Mouse (Mus musculus) limb, embryonic 14.5 days (tissue): Measurements from ENCODE around the gene Mpzl1. TPM values are rescaled to one million over a fixed set of nuclear protein-coding genes. Genes with fewer than 3 reads are reported as not detected.

Experiments used
- ATAC-seq: fragments of 200-750 bp; cut with Nextera tagmentation; 2 replicates; pipeline ENCODE4 v1.8.0; 2017; ENCODE audit warnings: low read depth, moderate number of reproducible peaks, moderate TSS enrichment; ENCODE audit not compliant: low FRiP score
- DNase-seq: peaks from one replicate; pipeline ENCODE4 v3.0.0-alpha.2; 2015; ENCODE audit warnings: low spot score
- H3K27ac ChIP-seq: fragments of 300-500 bp; sonication (generic); replicated peaks from 2 replicates; pipeline ENCODE4 v1.5.1; 2014; ENCODE audit warnings: low read depth, mild to moderate bottlenecking, low read length, moderate library complexity, mixed read lengths
- H3K27me3 ChIP-seq: fragments of 300-500 bp; sonication (generic); 2 replicates; pipeline ENCODE4 v1.6.1; 2014; ENCODE audit warnings: low read length, mixed read lengths; ENCODE audit not compliant: control insufficient read depth, insufficient read depth
- H3K36me3 ChIP-seq: fragments of 300-500 bp; sonication (generic); 2 replicates; pipeline ENCODE4 v1.6.1; 2014; ENCODE audit warnings: mild to moderate bottlenecking, low read length, moderate library complexity, mixed read lengths; ENCODE audit not compliant: control insufficient read depth, insufficient read depth
- H3K4me1 ChIP-seq: fragments of 300-500 bp; sonication (generic); 2 replicates; pipeline ENCODE4 v1.6.1; 2014; ENCODE audit warnings: antibody characterized with exemption, low read length, mixed read lengths; ENCODE audit not compliant: control insufficient read depth, insufficient read depth
- H3K4me2 ChIP-seq: fragments of 300-500 bp; sonication (generic); replicated peaks from 2 replicates; pipeline ENCODE4 v1.6.1; 2014; ENCODE audit warnings: low read depth, mild to moderate bottlenecking, low read length, moderate library complexity; ENCODE audit not compliant: severe bottlenecking
- H3K4me3 ChIP-seq: fragments of 300-500 bp; sonication (generic); replicated peaks from 2 replicates; pipeline ENCODE4 v1.5.1; 2014; ENCODE audit warnings: low read length
- H3K9ac ChIP-seq: fragments of 300-500 bp; sonication (generic); 2 replicates; pipeline ENCODE4 v1.6.1; 2014; ENCODE audit warnings: mild to moderate bottlenecking, low read depth, low read length, moderate library complexity; ENCODE audit not compliant: severe bottlenecking
- H3K9me3 ChIP-seq: fragments of 300-500 bp; sonication (generic); 2 replicates; pipeline ENCODE4 v1.6.1; 2016; ENCODE audit warnings: low read length; ENCODE audit not compliant: control insufficient read depth
- POLR2A ChIP-seq: fragments of 200-500 bp; IDR thresholded peaks from 2 replicates; pipeline ENCODE4 v1.8.0; 2012; ENCODE audit warnings: inconsistent platforms, mild to moderate bottlenecking, moderate library complexity, borderline replicate concordance; ENCODE audit not compliant: insufficient read depth, insufficient read length; ENCODE audit errors: extremely low read depth
- WGBS: fragments of 180-500 bp; shearing (Covaris S2); extraction: QIAGEN DNeasy Blood & Tissue Kit; methylation state at CpG from one replicate; pipeline ENCODE4 v1.1.7; 2014; 5-methylcytosine and 5-hydroxymethylcytosine counted together
- polyA plus RNA-seq, 2 experiments: library from polyadenylated mRNA; depleted of rRNA in 1 of 2; stranded (reverse) in 1 of 2; unstranded in 1 of 2; fragments of >200 nt; fragmentation: Nextera tagmentation in 1 of 2; extraction: Ambion mirVana in 1 of 2; gene quantifications; 2 replicates each; pipeline versions ENCODE4 v1.2.1 to v1.2.3; 2012 to 2014

Gene Mpzl1
- polyA plus RNA-seq, 2 experiments, result 192 to 196 TPM

DNA sequence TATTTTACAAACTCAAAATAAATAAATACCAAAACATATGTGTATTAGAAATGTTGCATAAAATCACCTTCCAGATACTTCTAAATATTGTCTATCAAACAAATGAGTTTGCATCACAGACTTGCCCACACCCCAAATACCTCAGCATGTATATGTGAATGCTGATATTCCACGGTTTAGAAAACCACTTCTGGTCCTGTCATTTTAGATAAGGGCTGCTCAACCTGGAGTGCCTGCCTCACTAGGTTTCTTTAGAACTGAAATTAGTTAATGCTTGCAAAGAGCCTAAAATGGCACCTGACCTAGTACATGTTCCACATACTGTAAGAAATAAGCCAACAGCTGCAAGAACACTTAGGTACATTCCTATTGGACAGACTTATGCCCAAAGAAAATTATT lies 5.7 kb downstream of the Mpzl1 start:
- Histone ChIP-seq H3K4me1 (peaks cover 8% of the 10 kb centered on the region), H3K36me3 (no peaks in the 10 kb centered on the region; the same call in 1 of the 2 replicates), H3K27ac (no peak overlapping the region), H3K9ac (no peak overlapping the region), H3K4me3 (no peak overlapping the region), H3K4me2 (no peak overlapping the region), H3K9me3 (no peaks in the 10 kb centered on the region), H3K27me3 (no peaks in the 10 kb centered on the region)
- ATAC-seq (no peak), DNase-seq (no peak)
- 92% methylated on average over 1 of the region's 1 CpGs for WGBS
- no peak for TF ChIP-seq POLR2A

DNA sequence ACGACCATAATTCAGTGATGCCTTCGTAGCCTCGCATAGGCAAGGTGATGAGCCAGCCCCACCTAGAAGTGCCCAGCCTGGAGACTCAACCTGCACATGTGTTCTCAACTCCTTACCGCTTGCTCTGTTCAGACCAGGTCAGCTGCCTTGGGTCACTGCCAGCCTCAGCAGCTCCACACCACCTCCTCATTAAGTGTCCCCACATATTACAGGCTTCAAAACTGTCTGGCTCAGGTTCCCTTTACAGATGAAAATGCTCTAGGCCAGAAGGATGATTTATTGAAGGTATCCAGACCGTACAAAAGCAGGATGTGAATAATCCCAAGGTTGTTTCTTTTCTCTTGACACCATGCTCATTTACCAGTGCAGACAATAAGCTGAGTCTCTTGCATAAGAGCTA lies 8.4 kb downstream of the Mpzl1 start:
- ATAC-seq (no peak), DNase-seq (no peak)
- TF ChIP-seq POLR2A, result no peak
- H3K4me1 ChIP-seq, result peaks cover 8% of the 10 kb centered on the region
- H3K27me3 ChIP-seq, result no peaks in the 10 kb centered on the region
- 64% methylated on average over 5 of the region's 5 CpGs for WGBS
- H3K27ac ChIP-seq, result no peak overlapping the region
- H3K4me3 ChIP-seq, result no peak overlapping the region
- H3K9me3 ChIP-seq, result no peaks in the 10 kb centered on the region
- H3K9ac ChIP-seq, result no peak overlapping the region
- peaks cover 9% of the 10 kb centered on the region for H3K36me3 ChIP-seq
- H3K4me2 ChIP-seq, result no peak overlapping the region

GRCm38 (mm10) chr1:165625058-165625457 lies 9.3 kb downstream of the Mpzl1 start:
- no peaks in the 10 kb centered on the region for H3K9me3 ChIP-seq
- H3K36me3 ChIP-seq, result peaks cover 9% of the 10 kb centered on the region
- DNase-seq (no peak), ATAC-seq (no peak)
- no peak overlapping the region for H3K4me3 ChIP-seq
- no peaks in the 10 kb centered on the region for H3K27me3 ChIP-seq
- H3K27ac ChIP-seq, result no peak overlapping the region
- no peak overlapping the region for H3K4me2 ChIP-seq
- peaks cover 4% of the 10 kb centered on the region for H3K4me1 ChIP-seq
- no peak for TF ChIP-seq POLR2A
- no peak overlapping the region for H3K9ac ChIP-seq
- 94% methylated on average over 5 of the region's 5 CpGs for WGBS

- 55% methylated on average over 9 of the region's 9 CpGs for WGBS
- Histone ChIP-seq H3K4me3 (no peak overlapping the region), H3K4me2 (no peak overlapping the region), H3K4me1 (peaks cover 17% of the 10 kb centered on the region), H3K9me3 (peaks cover 10% of the 10 kb centered on the region), H3K27ac (no peak overlapping the region), H3K36me3 (peaks cover 32% of the 10 kb centered on the region), H3K27me3 (no peaks in the 10 kb centered on the region), H3K9ac (no peak overlapping the region)
- no peak for TF ChIP-seq POLR2A
- ATAC-seq, result 0 out of 2 replicates have a peak, but pooled peaks have one; percentile 27
- DNase-seq, result no peak
Measured at GRCm38 (mm10) chr1:165618201-165618624, 16.1 kb downstream of the Mpzl1 start.

- Histone ChIP-seq H3K27me3 (no peaks in the 10 kb centered on the region), H3K4me3 (no peak overlapping the region), H3K4me1 (peaks cover 17% of the 10 kb centered on the region), H3K9ac (no peak overlapping the region), H3K4me2 (no peak overlapping the region), H3K9me3 (peaks cover 10% of the 10 kb centered on the region), H3K27ac (peak overlapping the region; percentile 52; the same call in 1 of the 2 replicates), H3K36me3 (peaks cover 27% of the 10 kb centered on the region)
- TF ChIP-seq POLR2A, result no peak
- 19% methylated on average over 15 of the region's 15 CpGs for WGBS
- ATAC-seq (no peak), DNase-seq (no peak)
Measured at GRCm38 (mm10) chr1:165617166-165617891, 17.0 kb downstream of the Mpzl1 start.

DNA sequence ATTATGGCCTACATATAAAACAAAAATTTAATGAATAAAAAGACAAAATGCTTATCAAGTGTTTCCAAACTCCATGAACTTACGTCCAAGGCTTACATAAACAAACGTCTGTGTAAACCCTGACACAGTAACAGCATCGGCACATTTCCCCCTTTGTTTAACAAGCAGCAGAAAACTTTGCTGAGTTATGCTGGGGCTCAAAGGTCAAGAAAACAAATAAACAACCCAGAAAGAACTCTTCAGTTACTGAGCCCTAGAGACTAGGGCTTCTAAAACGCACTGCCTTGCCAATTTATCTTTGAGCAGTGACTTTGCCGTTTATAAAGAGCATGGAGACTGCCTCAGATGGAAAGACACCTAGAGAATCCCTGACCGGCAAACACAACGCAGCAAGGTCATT lies 17.7 kb downstream of the Mpzl1 start:
- Histone ChIP-seq H3K27me3 (no peaks in the 10 kb centered on the region), H3K36me3 (peaks cover 24% of the 10 kb centered on the region), H3K4me3 (no peak overlapping the region), H3K9me3 (peaks cover 10% of the 10 kb centered on the region), H3K4me1 (peaks cover 17% of the 10 kb centered on the region), H3K27ac (peak overlapping the region; percentile 52; the same call in 1 of the 2 replicates), H3K4me2 (no peak overlapping the region), H3K9ac (no peak overlapping the region)
- DNase-seq (no peak), ATAC-seq (no peak)
- 34% methylated on average over 7 of the region's 7 CpGs for WGBS
- no peak for TF ChIP-seq POLR2A
